16 mouse cellular contexts compared by ENCODE assay signal in the genomic region with DNA sequence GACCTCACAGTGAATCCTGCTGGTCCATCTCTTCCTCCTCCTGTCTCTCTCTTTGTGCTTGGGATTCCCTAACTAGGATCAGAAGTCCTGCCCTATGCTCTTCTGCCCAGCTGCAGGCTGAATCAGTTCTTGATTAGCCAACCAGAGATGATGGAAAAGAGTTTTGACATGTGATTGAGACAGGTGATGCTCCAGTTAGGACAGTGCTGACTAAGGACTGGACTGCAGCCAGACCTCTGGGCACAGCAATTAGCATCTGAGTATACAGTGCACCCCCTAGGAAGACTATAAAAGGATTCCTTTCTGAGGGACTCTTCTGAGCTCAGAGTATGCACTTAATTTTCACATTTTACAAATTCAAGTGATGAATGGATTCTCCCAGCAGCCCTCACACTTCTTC. TPM values are rescaled to one million over a fixed set of nuclear protein-coding genes. Genes with fewer than 3 reads are reported as not detected.
DNase-seq lines count a peak whose midpoint lies in the region; TF ChIP-seq lines count a peak whose summit lies in the region.
"Had no signal": no experiment of that assay in that cellular context is flagged by ENCODE, and none has a peak within 500 bp of the region (broad histone marks: within the 10 kb centered on the region; RNA-seq: fewer than 3 reads in every experiment).

No protein-coding gene starts in this region.

- no peak overlapping the region for H3K27ac ChIP-seq in kidney, adult 2 months (ENCODE audit: insufficient read depth, low read depth, low read length)
- H3K27ac ChIP-seq in testis, adult 2 months (ENCODE audit: control insufficient read depth, insufficient read depth, low read depth, low read length), result peak overlapping the region; percentile 60; the same call in 1 of the 2 replicates
- H3K27ac ChIP-seq: embryonic facial prominence, embryonic 13.5 days; forebrain, embryonic 12.5 days; heart, adult 2 months; hindbrain, embryonic 10.5 days had no signal

- TF ChIP-seq CTCF in kidney, adult 2 months (conservative IDR thresholded peaks at IDR 0.05; ENCODE audit: insufficient read depth, insufficient read length, low read depth, low read length), result no peak
- TF ChIP-seq CTCF in testis, adult 2 months (IDR thresholded peaks at IDR 0.05; ENCODE audit: control insufficient read depth, insufficient read depth, insufficient replicate concordance, low read depth, low read length), result no peak

- DNase-seq in kidney, adult 2 months, result peak; percentile 25
- DNase-seq in kidney, postnatal 4 days, result no peak
- peak; percentile 36 to 46 for DNase-seq in kidney, postnatal 36 days
- DNase-seq in kidney, postnatal 10 days, result no peak
- DNase-seq in testis, postnatal 10 days (ENCODE audit: low spot score), result no peak
- no peak for DNase-seq in layer of hippocampus, adult 9-11 months
- DNase-seq: adrenal gland, postnatal 14 days; cerebellum, adult 18-20 months; cerebellum, adult 9-11 months; cerebellum, postnatal 36 days; gastrocnemius, postnatal 10 days; heart, adult 2 months had no signal

- no peaks in the 10 kb centered on the region for H3K4me1 ChIP-seq in kidney, adult 2 months (ENCODE audit: control insufficient read depth, insufficient read depth, low read length)
- no peaks in the 10 kb centered on the region for H3K4me1 ChIP-seq in testis, adult 2 months (ENCODE audit: control insufficient read depth, insufficient read depth, low read length)
- H3K4me1 ChIP-seq: embryonic facial prominence, embryonic 13.5 days; forebrain, embryonic 12.5 days; hindbrain, embryonic 10.5 days had no signal

- H3K4me3 ChIP-seq in kidney, adult 2 months (ENCODE audit: insufficient read depth, low read depth, low read length), result no peak overlapping the region
- H3K4me3 ChIP-seq in testis, adult 2 months (ENCODE audit: control insufficient read depth, low read depth, low read length), result no peak overlapping the region
- H3K4me3 ChIP-seq: embryonic facial prominence, embryonic 13.5 days; forebrain, embryonic 12.5 days; heart, adult 2 months; hindbrain, embryonic 10.5 days had no signal

- H3K27me3 ChIP-seq in kidney, adult 2 months (replicated peaks; ENCODE audit: control insufficient read depth, insufficient read depth, low read length), result no peaks in the 10 kb centered on the region
- no peaks in the 10 kb centered on the region for H3K27me3 ChIP-seq in testis, adult 2 months (ENCODE audit: control insufficient read depth, insufficient read depth, low read length)
- H3K27me3 ChIP-seq: embryonic facial prominence, embryonic 13.5 days; forebrain, embryonic 12.5 days had no signal

- no peak for TF ChIP-seq POLR2A in kidney, adult 2 months (IDR thresholded peaks at IDR 0.05; ENCODE audit: low read depth, low read length)
- TF ChIP-seq POLR2A in testis, adult 2 months (IDR thresholded peaks at IDR 0.05; ENCODE audit: control insufficient read depth, low read depth, low read length), result no peak

- peaks cover 2% of the 10 kb centered on the region; the same call in 1 of the 2 replicates for H3K36me3 ChIP-seq in kidney, adult 2 months (ENCODE audit: control insufficient read depth, insufficient read depth, low read length)
- H3K36me3 ChIP-seq in testis, adult 2 months (ENCODE audit: control insufficient read depth, insufficient read depth, low read length), result peaks cover 5% of the 10 kb centered on the region; the same call in 1 of the 2 replicates

RNA-seq across cellular contexts. Expression of gene Ppme1, which starts 9.1 kb away (rescaled TPM):
- polyA plus RNA-seq in kidney, adult 2 months (2012; rRNA removed), result 94.0 and 100 TPM in 2 replicates
- polyA plus RNA-seq in testis, adult 2 months (2012; rRNA removed), result 129 and 138 TPM in 2 replicates

RNA-seq across cellular contexts. Expression of gene C2cd3, which starts 9.1 kb away (rescaled TPM):
- 16.7 and 16.8 TPM in 2 replicates for polyA plus RNA-seq in kidney, adult 2 months (2012; rRNA removed)
- 39.7 and 41.8 TPM in 2 replicates for polyA plus RNA-seq in testis, adult 2 months (2012; rRNA removed)

Comparison
In these comparisons a context has a peak if more than half of its experiments do, and no peak if none do; other contexts are left out.
1. DNase-seq: peak in kidney, adult 2 months (single experiment) and kidney, postnatal 36 days (2 of 2); none in kidney, postnatal 4 days (0 of 2), kidney, postnatal 10 days (single experiment), testis, postnatal 10 days (single experiment) and layer of hippocampus, adult 9-11 months (single experiment).